In the genomic region with DNA sequence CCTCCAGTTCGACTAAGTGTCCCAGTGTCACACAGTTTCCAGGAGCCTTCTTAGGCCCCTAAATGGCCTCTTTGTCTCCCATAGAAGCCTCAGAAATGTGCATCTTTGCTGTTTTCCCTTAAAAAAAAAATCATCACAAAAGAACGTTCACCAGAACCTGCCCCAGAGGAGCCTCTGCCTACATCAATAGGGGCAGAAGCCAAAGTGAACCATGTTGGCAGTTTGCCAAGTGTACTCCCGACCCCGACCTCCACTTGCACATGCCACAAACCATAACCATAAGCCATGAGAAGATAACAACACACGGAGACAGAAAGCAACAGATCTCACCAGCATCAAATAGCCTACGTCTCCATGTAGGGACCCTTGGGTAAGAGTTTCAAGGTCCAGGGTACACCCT, we compare ENCODE assay signal across 14 mouse cellular contexts.
A peak's percentile ranks its signal among the peaks of the same experiment; 100 is the strongest.
DNase-seq lines count a peak whose midpoint lies in the region; ATAC-seq and TF ChIP-seq lines count a peak whose summit lies in the region.
"Had no signal": no experiment of that assay in that cellular context is flagged by ENCODE, and none has a peak within 500 bp of the region (broad histone marks: within the 10 kb centered on the region; RNA-seq: fewer than 3 reads in every experiment).

No protein-coding gene starts in this region.

- no peak overlapping the region for H3K4me3 ChIP-seq in liver, adult 2 months (ENCODE audit: insufficient read depth, low read depth, low read length)
- H3K4me3 ChIP-seq in hindbrain, embryonic 16.5 days (ENCODE audit: low read length) = no peak overlapping the region
- H3K4me3 ChIP-seq in neural tube, embryonic 15.5 days (replicated peaks) = no peak overlapping the region
- H3K4me3 ChIP-seq: stomach, embryonic 15.5 days had no signal

- no peak for TF ChIP-seq POLR2A in liver, adult 2 months (IDR thresholded peaks at IDR 0.05; ENCODE audit: extremely low read depth, insufficient read depth, low read length)

- TF ChIP-seq CTCF in liver, adult 2 months (IDR thresholded peaks at IDR 0.05; ENCODE audit: low read depth, low read length) = no peak

- ATAC-seq in hindbrain, embryonic 16.5 days = no peak
- ATAC-seq in neural tube, embryonic 15.5 days (ENCODE audit: low FRiP score) = no peak
- ATAC-seq: activated CD4-positive, CD25-positive, alpha-beta regulatory T cell, adult 4 months had no signal

- no peaks in the 10 kb centered on the region for H3K9me3 ChIP-seq in hindbrain, embryonic 16.5 days (ENCODE audit: control insufficient read depth, low read length)
- no peaks in the 10 kb centered on the region for H3K9me3 ChIP-seq in neural tube, embryonic 15.5 days (replicated peaks)
- H3K9me3 ChIP-seq: stomach, embryonic 15.5 days had no signal

- H3K79me2 ChIP-seq in liver, adult 2 months (ENCODE audit: control insufficient read depth, insufficient read depth, low read length) = no peaks in the 10 kb centered on the region

- H3K36me3 ChIP-seq in liver, adult 2 months (ENCODE audit: control insufficient read depth, insufficient read depth, low read length) = no peaks in the 10 kb centered on the region
- H3K36me3 ChIP-seq in hindbrain, embryonic 16.5 days (ENCODE audit: control insufficient read depth, insufficient read depth, low read length) = no peaks in the 10 kb centered on the region
- no peaks in the 10 kb centered on the region for H3K36me3 ChIP-seq in neural tube, embryonic 15.5 days
- H3K36me3 ChIP-seq: G1E; stomach, embryonic 15.5 days had no signal

- no peak overlapping the region for H3K9ac ChIP-seq in liver, adult 2 months (ENCODE audit: low read depth, low read length)
- no peak overlapping the region for H3K9ac ChIP-seq in hindbrain, embryonic 16.5 days (ENCODE audit: low read depth, low read length)
- no peak overlapping the region for H3K9ac ChIP-seq in neural tube, embryonic 15.5 days (replicated peaks)
- H3K9ac ChIP-seq: stomach, embryonic 15.5 days had no signal

- H3K27me3 ChIP-seq in liver, adult 2 months (ENCODE audit: control insufficient read depth, insufficient read depth, low read length) = no peaks in the 10 kb centered on the region
- H3K27me3 ChIP-seq in hindbrain, embryonic 16.5 days (replicated peaks; ENCODE audit: control insufficient read depth, insufficient read depth, low read length) = no peaks in the 10 kb centered on the region
- no peaks in the 10 kb centered on the region for H3K27me3 ChIP-seq in neural tube, embryonic 15.5 days (replicated peaks)
- H3K27me3 ChIP-seq: stomach, embryonic 15.5 days had no signal

- peak; percentile 12 to 21 for DNase-seq in cerebellum, postnatal 14 days
- no peak for DNase-seq in cerebellum, adult 18-20 months
- DNase-seq in liver, adult 2 months (ENCODE audit: extremely low read depth, low read depth, low spot score) = peak; percentile 13
- no peak for DNase-seq in liver
- DNase-seq in urinary bladder, adult 18-20 months (ENCODE audit: low spot score in 2 of 2) = no peak
- no peak for DNase-seq in adrenal gland, adult 2 months
- DNase-seq: heart, postnatal 14 days; lung, postnatal 36 days; right cerebral cortex, postnatal 14 days had no signal

- H3K4me1 ChIP-seq in liver, adult 2 months (ENCODE audit: control insufficient read depth, insufficient read depth, low read length) = no peaks in the 10 kb centered on the region
- peaks cover 9% of the 10 kb centered on the region for H3K4me1 ChIP-seq in hindbrain, embryonic 16.5 days (ENCODE audit: control insufficient read depth, insufficient read depth, low read depth, low read length)
- H3K4me1 ChIP-seq in neural tube, embryonic 15.5 days = peaks cover 13% of the 10 kb centered on the region

- no peak overlapping the region for H3K4me2 ChIP-seq in hindbrain, embryonic 16.5 days (ENCODE audit: low read length)
- H3K4me2 ChIP-seq in neural tube, embryonic 15.5 days = no peak overlapping the region
- H3K4me2 ChIP-seq: stomach, embryonic 15.5 days had no signal

- WGBS in liver, adult 2 months = 24% methylated on average over 6 of the region's 6 CpGs
- WGBS in hindbrain, embryonic 16.5 days = 19% methylated on average over 6 of the region's 6 CpGs
- WGBS in neural tube, embryonic 15.5 days = 31% methylated on average over 6 of the region's 6 CpGs

- no peak overlapping the region for H3K27ac ChIP-seq in liver, adult 2 months (replicated peaks; ENCODE audit: insufficient read depth, low read depth, low read length)
- H3K27ac ChIP-seq in hindbrain, embryonic 16.5 days (ENCODE audit: low read depth, low read length) = peak overlapping the region; percentile 59; the same call in 1 of the 2 replicates
- peak overlapping the region; percentile 60; the same call in 1 of the 2 replicates for H3K27ac ChIP-seq in neural tube, embryonic 15.5 days (replicated peaks)
- H3K27ac ChIP-seq: stomach, embryonic 15.5 days had no signal

Comparison
In these comparisons a context has a peak if more than half of its experiments do, and no peak if none do; other contexts are left out.
1. DNase-seq: peak in cerebellum, postnatal 14 days (2 of 2) and liver, adult 2 months (single experiment); none in cerebellum, adult 18-20 months (0 of 2), liver (single experiment), urinary bladder, adult 18-20 months (0 of 2) and adrenal gland, adult 2 months (single experiment).